Mouse (Mus musculus): ENCODE measurements around the gene Pacsin1.
"Not testable (repeated sequence)": the region's sequence is repeated elsewhere in the genome, so short reads cannot be mapped to it uniquely, and the experiment has no call there.

The Pacsin1 gene

DNA sequence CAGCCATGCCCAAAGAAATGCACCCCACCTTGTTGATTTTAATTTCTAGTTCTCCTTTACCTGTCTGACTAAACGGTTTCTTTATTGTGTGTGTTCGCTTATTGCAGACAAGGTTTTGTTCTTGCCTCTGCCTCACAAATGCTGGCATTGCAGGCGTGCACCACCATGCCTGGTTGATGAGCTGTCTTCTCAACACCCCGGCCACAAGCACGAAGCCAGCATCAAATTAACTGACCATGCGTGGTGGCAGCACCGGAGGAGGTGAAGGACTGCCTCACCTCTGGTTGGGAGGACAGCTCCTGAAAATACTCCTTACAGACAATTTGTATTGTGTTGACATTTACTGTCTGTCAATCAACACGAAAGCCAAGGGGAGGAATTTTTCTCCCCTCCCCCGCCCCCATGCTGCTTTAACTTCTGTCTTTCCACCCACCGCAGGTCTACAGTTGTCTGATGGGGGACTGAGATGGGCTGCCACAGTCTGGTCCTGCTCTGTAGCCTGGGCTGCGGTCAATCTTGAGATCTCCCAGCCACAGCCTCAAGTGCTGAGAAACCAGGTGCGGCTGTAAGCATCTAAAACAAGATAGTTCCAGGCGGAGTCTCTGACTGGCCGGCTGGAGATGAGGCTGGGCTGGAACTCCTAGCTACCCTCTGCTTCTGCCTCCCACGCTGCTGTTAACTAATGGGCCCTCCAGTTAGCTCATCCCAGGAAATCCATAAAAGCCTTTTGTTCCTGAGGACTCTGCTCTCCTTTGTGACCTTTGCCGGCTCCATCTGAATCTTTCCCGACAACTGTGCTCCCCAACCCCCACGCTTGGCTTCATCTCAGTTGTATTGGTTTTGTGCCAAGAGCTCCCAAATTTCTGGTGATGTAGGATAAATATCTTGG is 18.9 kb upstream of the Pacsin1 start, which contains the start of gene Rps10:
TSS of gene Rps10 (minus strand) at position 538 of the 889 bp plus-strand sequence.
- DNase-seq (ENCODE audit: low read depth, low spot score) = no peak

DNA sequence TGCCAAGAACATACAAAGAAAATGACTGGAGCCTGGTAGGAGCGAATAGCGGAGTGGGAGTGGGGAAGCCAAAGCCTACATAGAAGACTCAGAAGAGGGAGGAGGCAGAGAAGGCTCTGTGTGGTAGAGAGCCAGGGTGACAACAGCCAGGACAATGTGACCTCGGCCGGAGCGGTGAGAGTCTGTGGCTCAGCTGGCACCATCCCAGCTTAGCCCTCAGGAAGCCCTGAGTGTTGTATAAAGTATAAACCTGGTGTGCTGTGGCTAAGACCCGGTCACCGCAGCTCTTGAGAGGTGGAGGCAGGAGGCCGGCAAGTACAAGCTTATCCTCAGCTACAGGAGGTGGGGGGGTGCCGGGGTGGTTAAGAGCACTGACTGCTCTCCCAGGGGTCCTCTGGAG is 18.0 kb upstream of the Pacsin1 start:
- no peak for DNase-seq (ENCODE audit: low read depth, low spot score)

DNA sequence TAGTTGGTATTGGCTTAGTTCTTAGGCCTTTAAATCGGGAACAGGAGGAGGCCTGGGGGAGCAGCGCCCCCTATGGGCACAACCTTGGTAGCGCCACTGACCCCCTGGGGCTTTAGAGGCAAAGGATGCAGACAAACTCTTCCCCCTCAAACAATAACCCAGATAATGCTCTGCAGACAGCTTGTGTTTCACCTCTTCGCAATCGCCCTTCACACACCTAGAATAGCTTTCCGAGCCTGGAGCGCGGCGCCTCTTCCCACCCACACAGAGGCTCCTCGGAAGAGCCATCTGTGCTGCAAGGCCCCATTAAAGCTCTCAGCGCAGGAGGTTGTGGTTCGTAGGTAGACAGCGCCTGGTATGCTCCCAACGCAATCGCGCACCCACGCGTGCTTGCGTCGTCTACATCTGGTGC is 16.4 kb upstream of the Pacsin1 start:
- DNase-seq (ENCODE audit: low read depth, low spot score) = no peak

- not testable (repeated sequence) for DNase-seq (ENCODE audit: low read depth, low spot score)
These were observed 15.5 kb upstream of the Pacsin1 start for GRCm38 (mm10) chr17:27639851-27640250.

- DNase-seq (ENCODE audit: low read depth, low spot score) = no peak
These were observed 12.7 kb upstream of the Pacsin1 start for GRCm38 (mm10) chr17:27642491-27643062.

- no peak for DNase-seq (ENCODE audit: low read depth, low spot score)
These were observed 12.2 kb upstream of the Pacsin1 start for GRCm38 (mm10) chr17:27643101-27643500.

- DNase-seq (ENCODE audit: low read depth, low spot score) = no peak
These were observed 11.6 kb upstream of the Pacsin1 start for GRCm38 (mm10) chr17:27643756-27644155.

- no peak for DNase-seq (ENCODE audit: low read depth, low spot score)
These were observed 10.7 kb upstream of the Pacsin1 start for GRCm38 (mm10) chr17:27644572-27644971.

DNA sequence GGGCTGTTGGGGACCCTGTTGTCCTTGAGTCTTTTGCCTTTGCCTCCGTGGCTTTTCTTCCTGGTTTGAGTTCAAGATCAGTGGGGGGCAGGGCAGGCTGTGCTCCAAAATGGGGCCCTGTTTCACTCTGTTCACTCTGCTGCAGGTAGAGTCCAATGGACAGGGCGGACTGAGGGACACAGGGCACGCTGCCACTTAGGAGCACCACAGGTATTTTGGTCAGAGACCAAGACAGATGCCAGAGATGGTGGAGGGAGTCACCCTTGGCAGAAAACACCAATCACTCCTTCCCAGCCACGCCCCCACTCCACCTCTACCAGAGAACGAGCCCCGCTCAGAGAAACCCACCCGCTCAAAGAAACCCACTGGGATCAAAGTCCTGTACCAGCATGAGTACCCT is 9.5 kb upstream of the Pacsin1 start:
- no peak for DNase-seq (ENCODE audit: low read depth, low spot score)

DNA sequence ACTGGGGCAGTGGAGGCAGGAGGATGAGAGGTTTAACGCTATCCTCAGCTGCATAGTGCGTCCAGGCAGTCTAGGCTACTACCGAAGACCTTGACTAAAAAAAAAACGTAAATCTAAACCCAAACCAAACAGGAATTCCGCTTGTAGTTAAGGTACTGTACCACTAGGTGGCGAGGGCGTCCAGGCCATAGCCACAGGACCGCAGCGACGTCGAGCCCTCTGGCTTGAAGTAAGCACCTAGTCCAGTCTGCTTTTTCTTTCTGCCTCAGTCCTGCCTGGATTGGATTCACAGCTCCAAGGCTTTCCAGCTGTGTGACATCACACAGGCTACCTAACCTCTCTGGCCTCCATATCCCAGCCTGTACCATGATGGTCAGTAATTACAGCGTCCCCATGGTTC is 5.1 kb upstream of the Pacsin1 start:
- DNase-seq (ENCODE audit: low read depth, low spot score) = no peak

- DNase-seq (ENCODE audit: low read depth, low spot score) = no peak
These were observed 4.7 kb upstream of the Pacsin1 start for GRCm38 (mm10) chr17:27650586-27650985.

DNA sequence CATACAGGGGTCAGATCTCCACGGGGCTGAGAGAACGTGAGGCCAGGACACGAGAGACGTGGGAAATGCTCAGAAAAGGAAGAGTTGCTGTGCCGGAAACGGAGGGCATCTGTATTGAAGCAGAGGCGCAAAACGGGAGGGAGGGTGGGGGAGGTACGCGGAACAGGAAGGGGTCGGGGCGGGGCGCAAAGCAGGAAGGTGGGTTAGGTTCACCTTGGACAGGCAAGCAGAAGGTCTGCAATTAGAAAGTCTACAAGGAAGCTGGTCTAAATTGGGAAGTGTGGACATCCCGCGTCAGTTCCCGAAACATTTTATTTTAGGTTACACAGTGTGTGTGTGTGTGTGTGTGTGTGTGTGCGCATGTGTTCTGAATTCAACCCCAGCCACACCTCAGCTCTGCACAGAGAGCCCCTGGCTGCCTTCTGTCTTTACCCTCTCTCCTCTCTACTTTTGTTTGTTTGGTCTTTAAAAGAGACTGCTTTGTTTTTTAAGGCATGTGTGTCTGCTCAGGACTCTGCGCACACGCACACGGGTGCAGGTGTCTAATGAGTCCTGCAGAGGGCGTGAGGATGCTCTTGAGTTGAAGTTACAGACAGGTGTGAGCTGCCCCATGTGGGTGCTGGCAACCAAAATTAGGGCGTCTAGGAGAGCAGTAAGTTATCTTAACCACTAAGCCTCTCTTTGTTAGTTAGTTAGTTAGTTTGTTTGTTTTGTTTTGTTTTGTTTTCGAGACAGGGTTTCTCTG is 3.1 kb upstream of the Pacsin1 start:
- DNase-seq (ENCODE audit: low read depth, low spot score) = no peak

GRCm38 (mm10) chr17:27653253-27653959 is 1.9 kb upstream of the Pacsin1 start:
- no peak for DNase-seq (ENCODE audit: low read depth, low spot score)

- DNase-seq (ENCODE audit: low read depth, low spot score) = no peak
These were observed 696 bp downstream of the Pacsin1 start for GRCm38 (mm10) chr17:27656011-27656399.

- DNase-seq (ENCODE audit: low read depth, low spot score) = no peak
These were observed 1.1 kb downstream of the Pacsin1 start for GRCm38 (mm10) chr17:27656414-27656813.

GRCm38 (mm10) chr17:27657123-27657522 is 1.8 kb downstream of the Pacsin1 start:
- no peak for DNase-seq (ENCODE audit: low read depth, low spot score)

DNA sequence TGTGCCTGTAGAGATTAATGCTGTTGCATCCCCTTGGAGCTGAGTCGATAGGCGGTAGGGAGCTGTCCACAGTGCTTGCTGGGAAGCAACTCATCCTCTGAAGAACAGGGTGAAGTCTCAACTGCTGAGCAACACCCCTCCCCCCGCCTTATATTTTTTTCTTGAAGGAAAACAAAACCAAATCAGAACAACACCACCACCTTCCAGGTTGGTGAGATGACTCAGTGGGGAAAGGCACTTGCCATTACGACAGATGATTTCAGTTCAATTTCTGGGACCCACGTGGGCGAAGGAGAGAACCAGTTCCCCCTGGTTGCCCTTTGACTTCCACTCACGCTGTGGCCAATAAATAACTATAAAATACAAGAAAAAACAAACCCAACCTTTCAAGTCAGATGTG is 3.5 kb downstream of the Pacsin1 start:
- DNase-seq (ENCODE audit: low read depth, low spot score) = no peak

- no peak for DNase-seq (ENCODE audit: low read depth, low spot score)
These were observed 16.4 kb downstream of the Pacsin1 start for GRCm38 (mm10) chr17:27671720-27672119.

GRCm38 (mm10) chr17:27673945-27674344 is 18.6 kb downstream of the Pacsin1 start:
- DNase-seq (ENCODE audit: low read depth, low spot score) = no peak

DNA sequence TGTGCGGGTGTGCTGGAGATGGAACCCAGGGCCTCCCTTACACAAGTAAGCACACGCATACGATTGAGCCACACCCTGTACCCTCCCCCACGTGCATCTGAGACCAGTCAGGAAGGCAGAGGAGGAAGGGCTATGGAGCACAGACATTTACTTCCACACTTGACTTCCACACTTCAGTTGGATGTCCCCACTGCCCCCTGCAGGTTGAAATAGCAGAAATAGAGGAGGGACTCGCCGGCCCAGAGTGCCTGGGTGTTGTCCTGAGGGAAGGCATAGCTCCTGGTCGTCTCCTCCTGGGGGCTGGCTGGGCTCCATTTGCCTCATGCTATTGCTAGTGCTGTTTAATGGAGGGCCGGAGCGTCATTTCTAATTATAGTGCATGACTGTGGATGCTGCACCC is 20.1 kb downstream of the Pacsin1 start:
- DNase-seq (ENCODE audit: low read depth, low spot score) = no peak

GRCm38 (mm10) chr17:27676270-27676669 is 21.0 kb downstream of the Pacsin1 start:
- no peak for DNase-seq (ENCODE audit: low read depth, low spot score)

- no peak for DNase-seq (ENCODE audit: low read depth, low spot score)
These were observed 22.4 kb downstream of the Pacsin1 start for GRCm38 (mm10) chr17:27677756-27678155.

All from retina, adult 2 months (tissue).